Mouse (Mus musculus) right cerebral cortex, adult 2 months (tissue): ENCODE measurements around the gene Wdfy4.

Experiments
- DNase-seq, 2 experiments: peaks; one replicate each; pipeline ENCODE4 v3.0.0; 2021 to 2022; ENCODE audit warnings: low spot score in 2 of 2

Wdfy4 gene

GRCm38 (mm10) chr14:33078596-33078995, 106.7 kb downstream of the Wdfy4 start:
- DNase-seq: no peak

GRCm38 (mm10) chr14:33078110-33078509, 107.2 kb downstream of the Wdfy4 start:
- DNase-seq: no peak

GRCm38 (mm10) chr14:33073355-33073754, 112.0 kb downstream of the Wdfy4 start:
- DNase-seq: no peak

DNA sequence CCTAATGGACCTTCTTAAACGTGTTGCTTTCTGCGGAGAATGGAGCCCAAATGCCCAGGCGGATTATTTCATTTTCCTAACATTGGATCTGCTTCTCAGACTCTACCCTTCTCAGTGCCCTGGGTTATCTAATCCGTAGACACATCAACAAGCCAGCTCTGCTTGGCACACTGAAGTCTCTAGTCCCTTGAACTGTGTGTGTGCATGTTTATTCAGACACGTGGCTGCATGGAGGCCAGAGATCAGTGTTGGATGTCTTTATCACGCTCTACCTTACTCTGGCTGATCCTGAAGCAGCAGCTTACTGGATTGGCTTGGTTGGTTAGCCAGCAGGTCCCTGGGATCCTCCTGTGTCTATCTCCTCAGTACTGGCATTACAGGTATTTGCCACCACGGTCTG, 113.0 kb downstream of the Wdfy4 start:
- DNase-seq: no peak

DNA sequence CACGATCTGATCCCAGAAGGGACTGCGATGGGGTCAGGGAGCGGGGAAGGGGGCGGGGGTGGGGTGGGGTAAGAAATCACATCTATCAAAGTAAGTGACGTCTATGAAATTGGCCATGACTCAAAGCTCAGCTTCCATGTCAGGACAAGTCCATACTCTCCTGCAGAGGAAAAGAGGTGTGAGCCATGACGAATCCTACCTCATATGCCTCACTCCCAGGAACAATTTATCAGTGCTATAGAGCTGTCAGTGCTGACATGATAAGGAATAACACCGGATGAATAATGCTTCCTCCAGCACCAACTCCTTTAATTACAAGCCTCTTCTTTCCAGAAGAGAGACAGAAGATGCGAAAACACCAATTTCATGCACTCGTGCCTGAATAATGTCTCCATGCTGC, 117.6 kb downstream of the Wdfy4 start:
- no peak for DNase-seq

DNA sequence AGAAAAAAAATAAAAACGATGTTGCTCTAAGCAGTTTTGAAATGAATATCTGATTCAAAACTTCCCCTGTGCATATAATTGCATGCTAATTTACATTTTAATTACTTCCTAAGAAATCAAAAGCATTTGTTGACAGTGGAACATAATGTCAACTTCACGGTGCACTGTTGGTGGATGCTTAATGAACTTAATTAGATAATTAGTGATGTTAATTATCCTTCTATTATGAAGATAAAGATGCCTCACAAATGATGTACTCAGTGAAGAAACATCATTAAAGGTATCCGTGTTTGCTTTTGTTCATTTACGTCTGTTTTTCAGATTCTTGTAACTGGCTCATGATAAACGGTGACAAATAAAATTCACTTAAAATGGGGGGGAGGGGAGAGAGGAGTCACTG, 122.3 kb downstream of the Wdfy4 start:
- no peak for DNase-seq

- no peak for DNase-seq
Observed at GRCm38 (mm10) chr14:33058881-33059660, 126.2 kb downstream of the Wdfy4 start.

DNA sequence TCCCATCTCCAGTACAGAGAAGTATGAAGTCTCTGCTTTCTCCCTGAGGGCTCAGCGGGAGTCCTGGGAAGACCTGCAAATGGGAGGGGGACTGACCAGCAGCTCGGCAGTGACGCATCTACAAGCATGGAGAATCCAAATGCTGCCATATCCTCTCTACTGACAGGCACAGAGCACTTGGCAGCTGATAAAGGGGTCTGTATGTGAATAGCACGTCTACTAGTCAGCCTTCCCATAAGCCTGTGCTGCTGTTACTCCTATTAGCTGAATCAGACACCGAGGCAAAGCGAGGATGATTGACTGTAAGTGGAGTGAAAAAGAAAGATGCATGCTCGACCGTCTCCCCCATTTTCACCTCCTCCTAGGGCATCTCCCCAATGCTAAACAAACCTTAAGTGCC, 131.9 kb downstream of the Wdfy4 start:
- DNase-seq: no peak

DNA sequence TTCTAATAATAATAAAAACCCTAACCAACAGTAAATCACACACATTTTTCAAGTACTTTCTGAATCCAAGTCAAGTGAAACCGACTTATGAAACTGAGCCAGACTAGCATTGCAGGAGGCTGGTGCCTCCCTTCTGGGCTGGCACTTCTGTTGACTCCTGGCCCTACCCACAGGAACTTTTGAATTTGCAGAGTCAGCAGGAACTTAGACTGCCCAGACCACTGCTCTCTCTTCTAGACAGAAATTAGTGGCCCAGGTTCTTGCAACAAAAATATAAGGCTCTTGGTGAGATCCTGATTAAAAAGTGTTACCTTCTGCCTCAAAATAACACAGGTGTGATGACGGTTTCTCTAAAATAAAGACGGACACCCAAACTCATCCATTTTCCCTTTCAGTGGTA, 140.1 kb downstream of the Wdfy4 start:
- no peak for DNase-seq

- DNase-seq: no peak
Observed at GRCm38 (mm10) chr14:33036811-33037210, 148.5 kb downstream of the Wdfy4 start.

DNA sequence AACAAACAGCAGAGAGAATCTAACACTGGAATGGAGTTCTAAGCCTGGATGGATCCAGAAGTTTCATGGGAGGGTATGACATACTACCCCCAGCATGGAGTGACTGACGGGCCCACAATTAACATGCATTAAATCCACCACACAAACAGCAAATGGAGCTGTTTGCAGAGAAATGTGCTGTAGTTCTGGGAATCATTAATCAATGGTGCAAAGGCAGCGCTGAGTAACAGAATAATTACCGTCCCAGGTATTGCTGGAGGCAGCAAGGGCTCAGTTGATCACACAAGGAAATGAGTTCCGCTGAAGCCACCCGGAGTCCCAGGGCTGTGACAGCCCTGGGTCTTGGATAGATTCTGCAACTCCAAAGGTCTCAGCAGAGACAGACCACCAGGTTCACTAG, 149.9 kb downstream of the Wdfy4 start:
- no peak for DNase-seq

GRCm38 (mm10) chr14:33033424-33033823, 151.9 kb downstream of the Wdfy4 start:
- DNase-seq: peak in 1 of 2 experiments; percentile 14

DNA sequence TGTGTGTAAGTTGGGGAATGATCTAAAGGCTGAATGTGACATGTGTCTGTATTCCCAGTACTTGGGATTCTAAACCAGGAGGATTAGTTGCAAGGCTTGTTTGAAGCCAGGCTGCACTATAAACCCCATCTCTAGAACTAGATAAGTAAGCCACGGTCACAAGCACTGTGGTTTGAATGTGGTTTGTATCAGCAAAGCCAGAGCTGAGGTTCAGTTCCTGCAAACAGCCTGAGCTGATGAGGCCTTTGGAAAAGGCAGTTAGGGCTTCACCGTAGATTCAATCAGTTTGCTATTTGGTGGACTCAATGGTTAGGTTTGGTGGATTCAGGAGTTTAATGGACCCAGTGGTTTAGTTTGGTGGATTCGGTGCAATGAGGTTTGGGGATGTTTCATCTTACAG, 154.5 kb downstream of the Wdfy4 start:
- DNase-seq: no peak

DNA sequence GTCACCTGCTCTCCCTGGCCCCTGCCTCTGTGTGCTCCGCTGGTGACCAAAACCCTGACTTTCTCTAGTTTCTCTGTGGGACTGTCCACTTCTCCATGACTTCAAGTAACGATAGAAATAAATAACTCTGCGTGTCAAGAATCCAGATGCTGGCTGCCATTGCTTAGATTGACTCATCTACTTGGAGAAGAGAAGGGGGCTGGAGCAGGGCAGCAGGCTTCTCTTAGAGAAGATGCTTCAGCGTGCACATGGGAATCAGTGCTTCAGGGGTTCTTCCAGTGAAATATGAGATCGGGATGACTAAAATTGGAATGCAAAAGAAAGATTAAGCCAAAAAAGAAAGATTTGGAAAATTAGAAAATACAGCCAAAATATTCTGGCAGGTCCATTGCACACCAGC, 165.7 kb downstream of the Wdfy4 start:
- DNase-seq: no peak

DNA sequence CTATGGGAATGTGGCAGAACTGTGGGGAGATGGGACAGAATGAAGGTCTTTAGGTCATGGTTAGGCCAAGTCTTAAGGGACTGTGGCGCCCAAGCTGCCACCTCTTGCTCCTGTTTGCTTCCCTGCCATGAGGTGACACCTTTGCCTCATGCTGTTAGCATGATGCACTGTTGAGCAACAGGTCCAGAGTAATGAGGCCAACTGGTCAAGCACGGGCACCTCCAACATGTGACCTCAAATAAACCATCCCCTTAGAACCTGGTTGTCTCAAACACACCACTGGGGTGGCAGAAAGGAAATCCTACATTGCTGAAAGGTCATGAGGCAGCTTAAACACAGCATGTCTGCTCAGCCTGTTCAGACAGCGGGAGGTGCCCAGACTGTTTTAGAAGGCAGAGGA, 166.3 kb downstream of the Wdfy4 start:
- DNase-seq: no peak

- DNase-seq: no peak
Observed at GRCm38 (mm10) chr14:33007638-33008037, 177.7 kb downstream of the Wdfy4 start.

DNA sequence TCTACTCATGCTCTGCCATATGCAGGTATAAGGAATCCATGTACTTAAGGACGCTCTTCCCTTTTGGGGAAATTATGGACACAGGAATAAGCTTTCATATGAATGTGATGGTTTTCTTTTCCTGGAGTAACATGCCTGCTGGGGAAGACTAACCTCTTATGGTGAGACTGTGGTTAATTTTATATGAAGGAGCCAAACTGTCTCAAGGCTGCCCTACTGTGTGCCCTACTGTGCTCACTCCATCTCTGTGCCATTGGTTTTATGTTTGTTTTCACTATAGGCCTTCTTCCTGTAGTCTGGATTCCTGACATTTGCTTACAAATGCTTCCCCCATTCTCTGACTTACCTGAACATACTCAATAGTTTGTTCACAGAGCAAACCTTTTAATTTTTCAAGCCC, 180.2 kb downstream of the Wdfy4 start:
- DNase-seq: no peak

- DNase-seq: no peak
Observed at GRCm38 (mm10) chr14:33000112-33000979, 185.0 kb downstream of the Wdfy4 start.

GRCm38 (mm10) chr14:32999511-32999910, 185.8 kb downstream of the Wdfy4 start:
- no peak for DNase-seq

- peak; percentile 15 to 29 for DNase-seq
Observed at GRCm38 (mm10) chr14:32994954-32995636, 190.2 kb downstream of the Wdfy4 start.

GRCm38 (mm10) chr14:32991082-32991481, 194.2 kb downstream of the Wdfy4 start, which contains the start of gene Lrrc18:
Lrrc18 (plus strand) TSS chr14:32991382.
- DNase-seq: no peak

DNA sequence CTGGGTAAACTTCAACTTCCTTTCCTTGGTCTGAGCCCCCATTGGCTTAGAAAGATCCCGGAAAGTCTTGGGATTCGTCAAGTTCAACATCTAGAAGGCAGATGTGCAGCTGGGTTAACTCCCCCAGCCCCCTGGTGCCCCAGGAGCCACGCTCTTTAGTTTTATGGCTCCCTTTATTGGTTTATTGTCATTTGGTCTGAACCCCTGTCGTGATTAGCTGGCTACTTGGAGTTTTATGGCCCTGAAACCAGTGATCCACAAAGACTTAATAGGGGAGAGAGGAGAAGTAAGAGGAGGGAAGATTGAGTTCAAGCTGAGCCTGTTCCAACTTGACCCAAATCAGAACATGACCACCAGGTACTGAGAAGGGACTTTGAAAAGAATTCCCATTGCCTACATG, 198.6 kb downstream of the Wdfy4 start:
- no peak for DNase-seq
